ENCODE assay signal across 9 mouse cellular contexts in the genomic region with DNA sequence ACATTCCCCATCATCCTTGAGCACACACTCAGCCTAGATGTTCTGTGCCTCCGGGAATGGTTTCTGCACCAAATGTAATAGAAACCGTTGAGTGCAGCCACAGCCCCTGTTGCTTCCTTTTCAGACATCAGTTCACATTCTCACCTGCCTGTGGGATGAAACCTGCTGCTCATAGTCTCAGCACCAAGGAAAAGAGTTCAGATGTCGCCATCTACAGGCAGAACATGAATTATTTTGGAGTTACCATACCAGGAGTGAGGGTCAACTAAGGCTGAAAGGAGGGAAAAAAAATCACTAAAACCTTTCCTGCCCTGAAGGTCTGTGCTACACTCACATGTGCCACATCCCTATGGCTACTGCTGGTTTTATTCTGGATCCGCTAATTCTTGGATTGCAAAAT.
DNase-seq lines count a peak whose midpoint lies in the region; ATAC-seq and TF ChIP-seq lines count a peak whose summit lies in the region.
"Had no signal": no experiment of that assay in that cellular context is flagged by ENCODE, and none has a peak within 500 bp of the region (broad histone marks: within the 10 kb centered on the region; RNA-seq: fewer than 3 reads in every experiment).

No protein-coding gene starts in this region.

- H3K4me3 ChIP-seq in kidney, postnatal 0 days (replicated peaks; ENCODE audit: low read depth, low read length) = no peak overlapping the region
- H3K4me3 ChIP-seq in E14TG2a.4 (replicated peaks; ENCODE audit: low read length) = no peak overlapping the region
- H3K4me3 ChIP-seq: limb, embryonic 12.5 days had no signal

- H3K4me1 ChIP-seq in kidney, postnatal 0 days (replicated peaks; ENCODE audit: insufficient read depth, low read length) = no peaks in the 10 kb centered on the region
- H3K4me1 ChIP-seq in E14TG2a.4 (replicated peaks; ENCODE audit: low read depth, low read length) = no peaks in the 10 kb centered on the region

- no peaks in the 10 kb centered on the region for H3K9me3 ChIP-seq in kidney, postnatal 0 days (replicated peaks; ENCODE audit: low read length)
- H3K9me3 ChIP-seq in E14TG2a.4 (ENCODE audit: low read length) = no peaks in the 10 kb centered on the region
- H3K9me3 ChIP-seq: limb, embryonic 12.5 days had no signal

- TF ChIP-seq CTCF in kidney, postnatal 0 days (IDR thresholded peaks at IDR 0.05; ENCODE audit: low read depth) = peak; percentile 74
- TF ChIP-seq CTCF in E14TG2a.4 (conservative IDR thresholded peaks at IDR 0.05; ENCODE audit: low read length) = peak; percentile 27

- WGBS in kidney, postnatal 0 days = 31% methylated on average over 4 of the region's 4 CpGs

- H3K36me3 ChIP-seq in kidney, postnatal 0 days (ENCODE audit: insufficient read depth, low read length) = no peaks in the 10 kb centered on the region
- H3K36me3 ChIP-seq in E14TG2a.4 (ENCODE audit: insufficient read depth, low read length) = no peaks in the 10 kb centered on the region
- H3K36me3 ChIP-seq: limb, embryonic 12.5 days had no signal

- DNase-seq in kidney, postnatal 0 days (ENCODE audit: low spot score) = peak; percentile 52
- no peak for DNase-seq in kidney, postnatal 25 days
- peak; percentile 9 for DNase-seq in c-Kit-positive CD71-negative TER-119-negative erythroid progenitor cells, embryonic 14.5 days (ENCODE audit: low read depth)
- peak; percentile 20 for DNase-seq in hindlimb bud, embryonic 11.5 days (ENCODE audit: extremely low spot score, low read depth, low spot score)
- no peak for DNase-seq in thymus, postnatal 25 days
- DNase-seq in thymus, postnatal 36 days = no peak
- DNase-seq in cerebellum, adult 11 months = no peak

- no peak for ATAC-seq in kidney, postnatal 0 days (replicated peaks; ENCODE audit: low FRiP score, low read depth)

- no peak overlapping the region for H3K4me2 ChIP-seq in kidney, postnatal 0 days (ENCODE audit: low read length)
- H3K4me2 ChIP-seq: limb, embryonic 12.5 days had no signal

- no peak overlapping the region for H3K9ac ChIP-seq in kidney, postnatal 0 days (ENCODE audit: low read depth, low read length)
- H3K9ac ChIP-seq: limb, embryonic 12.5 days had no signal

- no peaks in the 10 kb centered on the region for H3K27me3 ChIP-seq in kidney, postnatal 0 days (ENCODE audit: insufficient read depth, low read length)
- no peaks in the 10 kb centered on the region; the same call in 1 of the 2 replicates for H3K27me3 ChIP-seq in E14TG2a.4 (ENCODE audit: insufficient read depth, low read length)

- H3K27ac ChIP-seq in kidney, postnatal 0 days = no peak overlapping the region
- H3K27ac ChIP-seq: limb, embryonic 12.5 days had no signal

Comparison
In these comparisons a context has a peak if more than half of its experiments do, and no peak if none do; other contexts are left out.
1. DNase-seq: peak in kidney, postnatal 0 days (single experiment), c-Kit-positive CD71-negative TER-119-negative erythroid progenitor cells, embryonic 14.5 days (single experiment) and hindlimb bud, embryonic 11.5 days (single experiment); none in kidney, postnatal 25 days (0 of 2), thymus, postnatal 25 days (single experiment), thymus, postnatal 36 days (0 of 2) and cerebellum, adult 11 months (single experiment).